Mouse (Mus musculus) skeletal muscle tissue, adult 2 months (tissue): Measurements from ENCODE around the gene Clip2.
"Not testable (repeated sequence)": the region's sequence is repeated elsewhere in the genome, so short reads cannot be mapped to it uniquely, and the experiment has no call there.

ENCODE experiments used
- DNase-seq: peaks from one replicate; pipeline ENCODE4 v3.0.0-alpha.2; 2012; ENCODE audit warnings: low read depth, low spot score

The Clip2 gene

GRCm38 (mm10) chr5:134490465-134490864, 61.8 kb downstream of the Clip2 start:
- DNase-seq, result no peak

GRCm38 (mm10) chr5:134489583-134489982, 62.7 kb downstream of the Clip2 start:
- DNase-seq, result no peak

GRCm38 (mm10) chr5:134488596-134488995, 63.6 kb downstream of the Clip2 start:
- DNase-seq, result no peak

- no peak for DNase-seq
These were observed 64.2 kb downstream of the Clip2 start for GRCm38 (mm10) chr5:134488042-134488441.

- peak; percentile 79 for DNase-seq
These were observed 66.2 kb downstream of the Clip2 start for GRCm38 (mm10) chr5:134485900-134486665.

- DNase-seq, result no peak
These were observed 67.0 kb downstream of the Clip2 start for GRCm38 (mm10) chr5:134485183-134485730.

- no peak for DNase-seq
These were observed 68.9 kb downstream of the Clip2 start for GRCm38 (mm10) chr5:134483291-134483690.

GRCm38 (mm10) chr5:134482331-134482730, 69.9 kb downstream of the Clip2 start:
- no peak for DNase-seq

GRCm38 (mm10) chr5:134478886-134479285, 73.3 kb downstream of the Clip2 start:
- DNase-seq, result not testable (repeated sequence)

GRCm38 (mm10) chr5:134475686-134476085, 76.5 kb downstream of the Clip2 start:
- DNase-seq, result not testable (repeated sequence)

- no peak for DNase-seq
These were observed 77.1 kb downstream of the Clip2 start for GRCm38 (mm10) chr5:134475006-134475605.

- no peak for DNase-seq
These were observed 78.3 kb downstream of the Clip2 start for GRCm38 (mm10) chr5:134473902-134474301.

GRCm38 (mm10) chr5:134470538-134471169, 81.6 kb downstream of the Clip2 start:
- DNase-seq, result no peak

GRCm38 (mm10) chr5:134469559-134470150, 82.6 kb downstream of the Clip2 start:
- no peak for DNase-seq

GRCm38 (mm10) chr5:134468158-134468765, 84.0 kb downstream of the Clip2 start:
- no peak for DNase-seq

- DNase-seq, result no peak
These were observed 85.1 kb downstream of the Clip2 start for GRCm38 (mm10) chr5:134467030-134467549.

GRCm38 (mm10) chr5:134466296-134467029, 85.8 kb downstream of the Clip2 start:
- DNase-seq, result no peak

- no peak for DNase-seq
These were observed 87.0 kb downstream of the Clip2 start for GRCm38 (mm10) chr5:134465197-134465596.

- no peak for DNase-seq
These were observed 88.0 kb downstream of the Clip2 start for GRCm38 (mm10) chr5:134464225-134464624.

GRCm38 (mm10) chr5:134462731-134463130, 89.5 kb downstream of the Clip2 start:
- DNase-seq, result no peak

GRCm38 (mm10) chr5:134462316-134462715, 89.9 kb downstream of the Clip2 start:
- DNase-seq, result no peak
